Mouse (Mus musculus) lung, postnatal 0 days (tissue): ENCODE results near the gene Ccdc85c.
A peak's percentile ranks its signal among the peaks of the same experiment; 100 is the strongest.

Source experiments
- CTCF ChIP-seq: IDR thresholded peaks from 2 replicates; pipeline ENCODE4 v1.5.1; 2016; ENCODE audit warnings: antibody characterized with exemption, mild to moderate bottlenecking
- EP300 ChIP-seq: IDR thresholded peaks from 2 replicates; pipeline ENCODE4 v1.6.1; 2016; ENCODE audit warnings: antibody characterized with exemption, mild to moderate bottlenecking, control low read depth

DNA sequence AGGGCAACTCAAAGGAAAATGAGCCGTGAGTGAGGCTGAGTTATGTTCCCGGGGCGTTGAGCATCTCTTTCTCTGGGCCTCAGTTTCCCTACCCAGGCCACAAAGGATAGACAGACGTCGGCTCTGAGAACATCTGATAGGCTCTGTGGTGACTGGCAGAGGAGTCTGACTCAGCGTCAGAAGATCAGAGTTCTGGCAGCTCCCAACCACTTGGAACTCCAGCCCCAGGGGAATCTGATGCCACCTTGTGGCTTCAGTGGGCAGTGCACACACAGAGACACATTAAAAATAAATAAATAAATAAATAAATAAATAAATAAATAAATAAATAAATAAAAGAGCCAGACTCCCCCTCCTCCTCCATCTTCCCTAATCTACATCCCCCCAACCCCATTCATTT, 21.8 kb upstream of the Ccdc85c start:
- peak; percentile 56 for TF ChIP-seq CTCF
- TF ChIP-seq EP300: no peak
